Mouse (Mus musculus) forebrain, embryonic 10.5 days (tissue): Measurements from ENCODE around the gene Gga3. TPM values are rescaled to one million over a fixed set of nuclear protein-coding genes. Genes with fewer than 3 reads are reported as not detected.

ENCODE experiments used
- DNase-seq: peaks from one replicate; pipeline ENCODE4 v3.0.0-alpha.2; 2017; ENCODE audit warnings: low spot score; ENCODE audit errors: extremely low spot score
- H3K27ac ChIP-seq: fragments of 300-500 bp; sonication (generic); 2 replicates; pipeline ENCODE4 v1.5.1; 2016; ENCODE audit warnings: mild to moderate bottlenecking
- H3K27me3 ChIP-seq: fragments of 300-500 bp; sonication (generic); 2 replicates; pipeline ENCODE4 v1.6.1; 2016; ENCODE audit warnings: mild to moderate bottlenecking; ENCODE audit not compliant: poor library complexity, severe bottlenecking
- H3K36me3 ChIP-seq: fragments of 300-500 bp; sonication (generic); replicated peaks from 2 replicates; pipeline ENCODE4 v1.6.1; 2016; ENCODE audit warnings: mild to moderate bottlenecking, moderate library complexity
- H3K4me1 ChIP-seq: fragments of 300-500 bp; sonication (generic); 2 replicates; pipeline ENCODE4 v1.6.1; 2016
- H3K4me3 ChIP-seq: fragments of 300-500 bp; sonication (generic); 2 replicates; pipeline ENCODE4 v1.5.1; 2016; ENCODE audit warnings: mild to moderate bottlenecking, moderate library complexity
- H3K9me3 ChIP-seq: fragments of 300-500 bp; sonication (generic); 2 replicates; pipeline ENCODE4 v1.6.1; 2016; ENCODE audit warnings: mild to moderate bottlenecking, moderate library complexity
- WGBS: fragments of 180-500 bp; shearing (Covaris S2); methylation state at CpG from one replicate; pipeline ENCODE4 v1.1.7; 2016; 5-methylcytosine and 5-hydroxymethylcytosine counted together
- polyA plus RNA-seq: library from polyadenylated mRNA; unstranded; fragments of >200 nt; fragmentation: Nextera tagmentation; extraction: Ambion mirVana; gene quantifications from 2 replicates; pipeline ENCODE4 v1.2.1, GENCODE M21; 2016

The Gga3 gene
- polyA plus RNA-seq, 1 experiment from 2014 or later, result 29.6 TPM

- 91% methylated on average over 4 of the region's 4 CpGs for WGBS
- H3K9me3 ChIP-seq, result no peaks in the 10 kb centered on the region
- no peaks in the 10 kb centered on the region for H3K27me3 ChIP-seq
- peaks cover 18% of the 10 kb centered on the region for H3K36me3 ChIP-seq
- no peak for DNase-seq
- peaks cover 8% of the 10 kb centered on the region for H3K4me1 ChIP-seq
- H3K4me3 ChIP-seq, result no peak overlapping the region
- no peak overlapping the region for H3K27ac ChIP-seq
Observed at GRCm38 (mm10) chr11:115639540-115639939, 35.7 kb upstream of the Gga3 start.

GRCm38 (mm10) chr11:115638498-115639409, 34.9 kb upstream of the Gga3 start:
- Histone ChIP-seq H3K27me3 (no peaks in the 10 kb centered on the region), H3K9me3 (no peaks in the 10 kb centered on the region), H3K4me3 (no peak overlapping the region), H3K27ac (no peak overlapping the region; the same call in 1 of the 2 replicates), H3K36me3 (peaks cover 11% of the 10 kb centered on the region), H3K4me1 (peaks cover 8% of the 10 kb centered on the region)
- no peak for DNase-seq
- 86% methylated on average over 5 of the region's 5 CpGs for whole genome bisulfite sequencing

DNA sequence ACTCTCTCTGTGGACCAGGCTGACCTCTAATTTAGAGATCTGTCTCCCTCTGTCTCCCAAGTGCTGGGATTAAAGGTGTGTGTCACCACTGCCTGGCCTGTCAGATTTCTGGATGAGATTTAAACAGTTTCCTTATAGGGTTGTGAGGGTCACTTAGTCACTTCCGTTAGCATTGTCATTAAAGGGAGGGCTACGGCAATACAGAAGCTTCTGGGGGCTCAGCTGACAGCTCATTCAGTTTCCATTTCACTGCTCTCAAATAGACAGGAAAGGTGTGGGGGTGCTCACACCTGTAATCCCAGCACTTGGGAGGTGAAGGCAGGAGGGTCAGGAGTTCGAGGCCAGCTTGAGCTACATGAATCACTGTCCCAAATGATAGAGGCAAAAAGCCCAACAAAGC, 33.1 kb upstream of the Gga3 start:
- Histone ChIP-seq H3K9me3 (no peaks in the 10 kb centered on the region), H3K4me1 (peaks cover 8% of the 10 kb centered on the region), H3K36me3 (no peaks in the 10 kb centered on the region), H3K27me3 (no peaks in the 10 kb centered on the region), H3K4me3 (no peak overlapping the region), H3K27ac (no peak overlapping the region)
- WGBS, result 82% methylated on average over 3 of the region's 3 CpGs
- no peak for DNase-seq

GRCm38 (mm10) chr11:115635484-115635883, 31.6 kb upstream of the Gga3 start:
- peaks cover 6% of the 10 kb centered on the region for H3K4me1 ChIP-seq
- H3K9me3 ChIP-seq, result no peaks in the 10 kb centered on the region
- no peaks in the 10 kb centered on the region for H3K27me3 ChIP-seq
- no peaks in the 10 kb centered on the region for H3K36me3 ChIP-seq
- H3K27ac ChIP-seq, result no peak overlapping the region
- 73% methylated on average over 8 of the region's 8 CpGs for WGBS
- DNase-seq, result no peak
- H3K4me3 ChIP-seq, result no peak overlapping the region

GRCm38 (mm10) chr11:115635041-115635440, 31.2 kb upstream of the Gga3 start:
- DNase-seq, result no peak
- Histone ChIP-seq H3K9me3 (no peaks in the 10 kb centered on the region), H3K4me1 (peaks cover 6% of the 10 kb centered on the region), H3K4me3 (no peak overlapping the region), H3K27ac (no peak overlapping the region), H3K36me3 (no peaks in the 10 kb centered on the region), H3K27me3 (no peaks in the 10 kb centered on the region)
- 86% methylated on average over 8 of the region's 8 CpGs for WGBS

DNA sequence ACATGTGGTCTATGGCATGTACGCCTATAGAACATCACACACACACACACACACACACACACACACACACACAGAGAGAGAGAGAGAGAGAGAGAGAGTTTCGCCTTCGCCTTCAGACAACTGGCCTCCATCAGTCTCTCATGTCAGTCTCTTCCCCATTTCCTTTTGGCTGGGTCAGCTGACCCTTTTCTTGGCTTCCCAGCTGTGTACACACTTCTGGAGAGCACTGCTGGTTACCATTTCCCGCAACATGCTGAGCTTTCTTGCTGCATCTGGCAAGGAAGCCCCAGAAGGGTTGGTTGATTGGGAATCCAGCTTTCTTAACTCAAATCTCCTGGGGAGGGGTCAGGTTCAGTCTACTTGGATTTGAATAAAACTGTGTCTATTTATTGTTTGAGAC, 30.3 kb upstream of the Gga3 start:
- peaks cover 6% of the 10 kb centered on the region for H3K4me1 ChIP-seq
- H3K36me3 ChIP-seq, result no peaks in the 10 kb centered on the region
- 74% methylated on average over 4 of the region's 4 CpGs for WGBS
- H3K27me3 ChIP-seq, result no peaks in the 10 kb centered on the region
- H3K27ac ChIP-seq, result no peak overlapping the region
- H3K4me3 ChIP-seq, result no peak overlapping the region
- no peaks in the 10 kb centered on the region for H3K9me3 ChIP-seq
- no peak for DNase-seq

GRCm38 (mm10) chr11:115632862-115633261, 29.0 kb upstream of the Gga3 start:
- no peaks in the 10 kb centered on the region for H3K9me3 ChIP-seq
- H3K27ac ChIP-seq, result no peak overlapping the region
- no peaks in the 10 kb centered on the region for H3K36me3 ChIP-seq
- WGBS, result 94% methylated on average over 10 of the region's 10 CpGs
- peaks cover 10% of the 10 kb centered on the region for H3K4me1 ChIP-seq
- H3K27me3 ChIP-seq, result no peaks in the 10 kb centered on the region
- DNase-seq, result no peak
- no peak overlapping the region for H3K4me3 ChIP-seq

DNA sequence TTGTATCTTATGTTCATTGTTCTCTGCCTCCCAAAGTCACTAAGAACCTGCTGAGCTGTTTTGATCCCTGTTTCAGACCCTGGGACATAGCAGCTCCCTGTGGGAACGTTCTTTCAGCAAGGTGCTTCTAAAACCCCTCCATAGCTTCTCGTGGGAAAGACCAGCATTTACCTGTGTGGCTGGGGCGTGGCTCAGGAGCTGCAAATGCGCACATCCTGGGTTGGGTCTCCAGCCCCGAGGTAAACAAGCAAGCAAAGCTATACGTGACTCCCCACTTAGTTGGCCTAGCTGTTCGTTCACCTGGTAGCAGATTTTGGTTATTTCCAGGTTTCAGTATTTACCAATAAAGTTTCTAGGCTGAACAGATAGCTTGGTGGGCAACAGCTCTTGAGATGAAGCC, 28.4 kb upstream of the Gga3 start:
- no peak for DNase-seq
- H3K27ac ChIP-seq, result no peak overlapping the region
- H3K36me3 ChIP-seq, result no peaks in the 10 kb centered on the region
- H3K27me3 ChIP-seq, result no peaks in the 10 kb centered on the region
- H3K4me1 ChIP-seq, result peaks cover 17% of the 10 kb centered on the region
- H3K4me3 ChIP-seq, result no peak overlapping the region
- no peaks in the 10 kb centered on the region for H3K9me3 ChIP-seq
- 78% methylated on average over 7 of the region's 7 CpGs for WGBS

- H3K27ac ChIP-seq, result 0 out of 2 replicates have a peak overlapping the region, but pooled peaks have one; percentile 25
- H3K4me3 ChIP-seq, result no peak overlapping the region
Observed at GRCm38 (mm10) chr11:115631505-115631890, 27.6 kb upstream of the Gga3 start.

GRCm38 (mm10) chr11:115630532-115631504, 27.0 kb upstream of the Gga3 start:
- 51% methylated on average over 16 of the region's 16 CpGs for WGBS
- DNase-seq, result no peak
- Histone ChIP-seq H3K27me3 (no peaks in the 10 kb centered on the region), H3K4me1 (peaks cover 22% of the 10 kb centered on the region), H3K9me3 (no peaks in the 10 kb centered on the region), H3K4me3 (no peak overlapping the region), H3K36me3 (no peaks in the 10 kb centered on the region), H3K27ac (0 out of 2 replicates have a peak overlapping the region, but pooled peaks have one; percentile 25)

More at GRCm38 (mm10) chr11:115631505-115631890, 27.6 kb upstream of the Gga3 start:
- H3K36me3 ChIP-seq, result no peaks in the 10 kb centered on the region
- peaks cover 22% of the 10 kb centered on the region for H3K4me1 ChIP-seq
- H3K9me3 ChIP-seq, result no peaks in the 10 kb centered on the region
- WGBS, result 17% methylated on average over 3 of the region's 3 CpGs
- no peak for DNase-seq
- H3K27me3 ChIP-seq, result no peaks in the 10 kb centered on the region

DNA sequence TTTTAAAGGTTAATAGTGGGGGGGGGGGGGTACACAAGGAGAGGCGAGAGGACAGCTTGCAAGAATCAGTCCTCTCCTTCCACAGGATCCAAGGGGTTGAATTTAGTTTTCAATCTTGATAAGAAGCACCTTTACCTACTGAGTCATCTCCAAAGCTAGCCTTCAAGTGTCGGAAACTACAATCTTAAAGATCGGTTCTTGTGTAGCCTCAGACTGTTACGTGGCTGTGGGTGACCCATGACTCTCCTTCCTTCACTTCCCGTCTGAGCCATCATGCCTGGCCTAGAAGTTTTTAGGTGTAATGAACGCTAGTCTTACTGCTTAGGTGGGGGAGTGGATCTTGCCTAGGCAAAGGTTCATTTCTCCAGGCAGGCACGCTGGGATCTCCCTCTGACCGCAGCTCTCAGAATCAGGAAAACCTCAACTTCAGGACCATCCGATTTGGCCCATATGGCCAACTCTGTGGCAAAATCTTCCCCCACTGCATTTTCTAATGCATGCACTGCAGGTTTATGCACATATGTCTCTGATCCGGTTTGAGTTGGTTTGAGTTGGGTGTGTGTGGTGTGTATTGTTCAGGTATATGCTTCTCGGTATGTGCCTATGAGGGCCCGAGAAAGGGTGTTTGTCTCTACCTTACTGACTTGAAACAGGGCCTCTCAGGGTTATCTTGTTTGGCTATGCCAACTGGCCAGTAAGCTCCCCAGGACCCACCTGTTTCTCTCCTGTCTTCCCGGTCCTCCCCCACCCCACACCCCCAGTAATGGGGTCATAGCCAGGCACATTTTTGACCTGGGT, 26.1 kb upstream of the Gga3 start:
- H3K9me3 ChIP-seq, result no peaks in the 10 kb centered on the region
- no peaks in the 10 kb centered on the region for H3K27me3 ChIP-seq
- H3K36me3 ChIP-seq, result no peaks in the 10 kb centered on the region
- WGBS, result 90% methylated on average over 13 of the region's 13 CpGs
- no peak overlapping the region for H3K27ac ChIP-seq
- DNase-seq, result no peak
- no peak overlapping the region for H3K4me3 ChIP-seq
- H3K4me1 ChIP-seq, result peaks cover 22% of the 10 kb centered on the region

DNA sequence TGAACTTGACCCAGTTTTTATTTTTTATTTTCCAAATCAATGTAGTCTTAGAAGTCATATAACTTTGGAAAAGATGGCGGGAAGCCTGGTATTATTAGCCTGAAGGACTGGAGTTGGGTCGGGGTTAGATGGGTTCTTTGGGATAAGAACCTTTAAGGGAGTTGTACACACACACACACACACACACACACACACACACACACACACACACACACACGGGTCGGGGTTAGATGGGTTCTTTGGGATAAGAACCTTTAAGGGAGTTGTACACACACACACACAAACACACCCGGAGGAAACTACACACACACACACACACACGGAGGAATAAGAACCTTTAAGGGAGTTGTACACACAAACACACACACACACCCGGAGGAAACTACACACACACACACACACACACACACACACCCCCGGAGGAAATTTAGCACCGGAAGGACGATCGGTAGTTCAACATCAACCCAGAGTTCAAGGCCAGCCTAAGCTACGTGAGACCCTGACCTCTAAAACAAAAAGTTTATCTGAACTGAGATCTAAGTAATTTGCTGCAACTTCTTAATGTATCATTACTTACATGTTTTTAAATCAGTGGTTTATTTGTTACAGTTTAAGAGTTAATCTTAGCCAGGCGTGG, 24.7 kb upstream of the Gga3 start:
- Histone ChIP-seq H3K4me3 (peak overlapping the region; percentile 83), H3K27ac (peak overlapping the region; percentile 84), H3K4me1 (peaks cover 22% of the 10 kb centered on the region), H3K27me3 (no peaks in the 10 kb centered on the region), H3K9me3 (no peaks in the 10 kb centered on the region), H3K36me3 (peaks cover 2% of the 10 kb centered on the region; the same call in 1 of the 2 replicates)
- 57% methylated on average over 13 of the region's 13 CpGs for WGBS
- DNase-seq, result no peak
